Mouse (Mus musculus) intestine, embryonic 15.5 days (tissue): Measurements from ENCODE around the gene Gmds. TPM values are rescaled to one million over a fixed set of nuclear protein-coding genes. Genes with fewer than 3 reads are reported as not detected.

Source experiments
- ATAC-seq: fragments of 200-750 bp; cut with Nextera tagmentation; 2 replicates; pipeline ENCODE4 v1.8.0; 2017; ENCODE audit warnings: moderate TSS enrichment, moderate library complexity
- H3K27ac ChIP-seq: fragments of 300-500 bp; sonication (generic); 2 replicates; pipeline ENCODE4 v1.5.1; 2015; ENCODE audit warnings: mild to moderate bottlenecking, inconsistent platforms
- H3K27me3 ChIP-seq: fragments of 300-500 bp; sonication (generic); replicated peaks from 2 replicates; pipeline ENCODE4 v1.6.1; 2015; ENCODE audit warnings: inconsistent platforms
- H3K36me3 ChIP-seq: fragments of 300-500 bp; sonication (generic); 2 replicates; pipeline ENCODE4 v1.6.1; 2015; ENCODE audit warnings: inconsistent platforms
- H3K4me1 ChIP-seq: fragments of 300-500 bp; sonication (generic); replicated peaks from 2 replicates; pipeline ENCODE4 v1.6.1; 2015; ENCODE audit warnings: inconsistent platforms
- H3K4me2 ChIP-seq: fragments of 300-500 bp; sonication (generic); replicated peaks from 2 replicates; pipeline ENCODE4 v1.6.1; 2015; ENCODE audit warnings: mild to moderate bottlenecking, inconsistent platforms
- H3K4me3 ChIP-seq: fragments of 300-500 bp; sonication (generic); replicated peaks from 2 replicates; pipeline ENCODE4 v1.5.1; 2015; ENCODE audit warnings: inconsistent platforms
- H3K9ac ChIP-seq: fragments of 300-500 bp; sonication (generic); 2 replicates; pipeline ENCODE4 v1.6.1; 2015; ENCODE audit warnings: inconsistent platforms
- H3K9me3 ChIP-seq: fragments of 300-500 bp; sonication (generic); 2 replicates; pipeline ENCODE4 v1.6.1; 2016; ENCODE audit warnings: inconsistent platforms
- WGBS: fragments of 180-500 bp; shearing (Covaris S2); methylation state at CpG from one replicate; pipeline ENCODE4 v1.1.7; 2015; 5-methylcytosine and 5-hydroxymethylcytosine counted together
- polyA plus RNA-seq: library from polyadenylated mRNA; unstranded; fragments of >200 nt; fragmentation: Nextera tagmentation; extraction: Ambion mirVana; gene quantifications from 2 replicates; pipeline ENCODE4 v1.2.1, GENCODE M21; 2015

Gene Gmds
- polyA plus RNA-seq, 1 experiment from 2014 or later, result 170 TPM

DNA sequence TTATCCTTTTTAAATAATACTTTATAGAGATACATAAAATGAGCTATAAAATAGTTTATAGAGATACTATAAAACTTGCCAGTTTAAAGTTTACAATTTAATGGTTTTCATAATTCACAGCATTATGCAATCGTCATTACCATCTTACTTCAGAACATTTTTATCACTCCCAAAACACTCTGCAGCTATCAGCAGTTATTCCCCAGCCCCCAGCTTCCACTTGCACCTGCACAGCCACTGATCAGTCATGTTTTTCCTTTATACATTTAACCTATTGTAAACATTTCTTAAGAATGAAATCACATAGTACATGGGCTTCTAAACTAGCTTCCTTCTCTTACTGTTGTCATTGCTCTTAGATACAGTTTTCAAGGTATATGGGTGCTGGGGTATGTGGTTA lies 208.6 kb downstream of the Gmds start:
- H3K9ac ChIP-seq, result no peak overlapping the region
- no peaks in the 10 kb centered on the region for H3K36me3 ChIP-seq
- WGBS, result 66% methylated on average over 1 of the region's 1 CpGs
- no peaks in the 10 kb centered on the region for H3K9me3 ChIP-seq
- H3K4me2 ChIP-seq, result no peak overlapping the region
- H3K27me3 ChIP-seq, result no peaks in the 10 kb centered on the region
- H3K27ac ChIP-seq, result no peak overlapping the region
- H3K4me3 ChIP-seq, result no peak overlapping the region
- H3K4me1 ChIP-seq, result no peaks in the 10 kb centered on the region
- no peak for ATAC-seq

DNA sequence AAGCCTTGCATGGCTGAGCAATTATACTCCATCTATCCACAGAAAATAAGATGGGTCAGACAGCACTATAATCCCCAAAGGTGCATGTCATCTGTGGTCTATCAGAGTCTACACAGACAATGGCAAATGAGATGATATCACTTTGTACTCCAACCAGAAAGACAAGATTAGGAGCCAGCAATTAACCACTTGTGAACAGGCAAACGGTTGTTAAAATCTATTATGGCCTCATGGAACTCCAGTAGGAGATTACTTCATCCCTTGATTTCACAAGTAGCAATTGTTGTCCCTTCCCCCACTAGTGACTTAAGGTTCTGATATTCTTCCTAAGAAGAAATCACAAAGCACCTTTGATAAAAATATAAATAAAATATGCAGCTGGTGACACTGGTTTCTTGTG lies 220.2 kb downstream of the Gmds start:
- no peaks in the 10 kb centered on the region for H3K4me1 ChIP-seq
- no peak for ATAC-seq
- H3K4me2 ChIP-seq, result no peak overlapping the region
- H3K27me3 ChIP-seq, result no peaks in the 10 kb centered on the region
- H3K4me3 ChIP-seq, result no peak overlapping the region
- H3K9me3 ChIP-seq, result no peaks in the 10 kb centered on the region
- 43% methylated on average over 1 of the region's 1 CpGs for WGBS
- no peaks in the 10 kb centered on the region for H3K36me3 ChIP-seq
- no peak overlapping the region for H3K27ac ChIP-seq
- no peak overlapping the region for H3K9ac ChIP-seq

DNA sequence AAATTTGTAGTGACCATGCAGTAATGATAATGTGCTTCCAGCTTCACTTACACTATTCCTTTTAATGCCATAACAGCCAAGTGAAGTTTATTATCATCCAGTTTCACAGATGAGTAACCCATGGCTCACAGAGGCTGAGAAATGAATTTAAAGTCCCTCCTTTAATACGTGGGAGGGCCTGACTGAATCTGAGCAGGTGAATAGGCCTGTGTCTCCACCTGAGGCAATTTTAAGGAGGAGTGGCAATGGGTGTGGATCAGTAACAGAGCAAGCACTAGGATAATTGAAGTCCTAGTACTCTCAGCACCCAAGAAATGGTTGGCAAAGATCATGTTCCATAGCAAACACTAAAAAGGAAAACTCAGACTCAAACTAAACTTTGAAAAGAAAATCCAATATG lies 223.1 kb downstream of the Gmds start:
- Histone ChIP-seq H3K36me3 (no peaks in the 10 kb centered on the region), H3K27me3 (no peaks in the 10 kb centered on the region), H3K9me3 (no peaks in the 10 kb centered on the region), H3K4me2 (no peak overlapping the region), H3K4me3 (no peak overlapping the region), H3K9ac (no peak overlapping the region), H3K4me1 (no peaks in the 10 kb centered on the region), H3K27ac (no peak overlapping the region)
- ATAC-seq, result no peak
- WGBS, result 69% methylated on average over 1 of the region's 1 CpGs

DNA sequence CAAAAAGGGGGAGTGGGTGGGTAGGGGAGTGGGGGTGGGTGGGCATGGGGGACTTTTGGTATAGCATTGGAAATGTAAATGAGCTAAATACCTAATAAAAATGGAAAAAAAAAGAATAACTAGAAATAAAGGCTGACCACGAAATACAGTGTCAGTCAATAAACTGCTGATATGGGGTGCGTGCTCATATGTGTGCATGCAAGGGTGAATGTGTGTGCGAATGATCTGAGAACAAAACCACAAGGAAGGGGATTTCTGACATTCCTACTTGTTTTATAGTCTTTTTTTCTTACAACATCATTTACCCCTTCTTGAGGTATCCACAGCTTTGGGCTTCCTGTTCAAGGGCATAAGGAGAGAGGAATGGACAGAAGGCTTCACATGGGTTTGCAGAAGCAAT lies 224.7 kb downstream of the Gmds start:
- no peaks in the 10 kb centered on the region for H3K36me3 ChIP-seq
- ATAC-seq, result no peak
- no peaks in the 10 kb centered on the region for H3K9me3 ChIP-seq
- WGBS, result 96% methylated on average over 3 of the region's 3 CpGs
- no peaks in the 10 kb centered on the region for H3K27me3 ChIP-seq
- H3K4me3 ChIP-seq, result no peak overlapping the region
- H3K27ac ChIP-seq, result no peak overlapping the region
- H3K4me2 ChIP-seq, result no peak overlapping the region
- no peak overlapping the region for H3K9ac ChIP-seq
- H3K4me1 ChIP-seq, result no peaks in the 10 kb centered on the region

DNA sequence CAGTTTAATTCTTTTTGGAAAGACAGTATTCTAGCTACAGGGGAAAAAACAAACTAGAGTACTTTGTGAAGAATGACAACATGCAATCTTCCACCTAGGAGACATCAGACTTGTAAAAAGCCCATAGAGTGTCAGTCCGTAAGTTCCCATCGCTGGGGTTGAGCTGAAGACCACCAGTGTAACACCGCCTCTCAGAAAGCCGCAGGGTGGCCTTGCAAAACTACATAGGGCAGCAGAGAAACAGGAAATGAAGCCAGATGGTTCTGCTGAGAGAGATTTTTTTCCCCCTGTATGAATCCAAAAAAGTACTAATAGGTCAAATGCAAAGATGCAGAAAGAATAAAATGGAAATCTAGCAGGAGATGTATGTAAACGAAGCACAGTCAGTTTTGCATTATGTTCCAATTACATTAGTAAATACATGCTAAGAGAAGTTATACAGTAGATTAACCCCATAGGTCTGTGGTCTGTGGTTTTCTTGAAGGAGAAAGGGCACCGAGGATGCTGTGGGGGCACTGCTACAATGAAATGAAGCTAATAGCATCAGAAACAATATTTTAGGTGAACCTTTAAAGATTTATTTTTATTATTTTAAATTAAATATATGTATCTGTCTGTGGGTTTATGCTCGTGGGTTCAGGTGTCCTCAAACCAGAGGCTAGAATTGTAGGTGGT lies 250.1 kb downstream of the Gmds start:
- no peaks in the 10 kb centered on the region for H3K27me3 ChIP-seq
- H3K9ac ChIP-seq, result no peak overlapping the region
- H3K4me2 ChIP-seq, result no peak overlapping the region
- no peak overlapping the region for H3K4me3 ChIP-seq
- no peaks in the 10 kb centered on the region for H3K9me3 ChIP-seq
- no peaks in the 10 kb centered on the region for H3K4me1 ChIP-seq
- H3K36me3 ChIP-seq, result no peaks in the 10 kb centered on the region
- H3K27ac ChIP-seq, result no peak overlapping the region
- no peak for ATAC-seq
- 73% methylated on average over 7 of the region's 7 CpGs for WGBS

DNA sequence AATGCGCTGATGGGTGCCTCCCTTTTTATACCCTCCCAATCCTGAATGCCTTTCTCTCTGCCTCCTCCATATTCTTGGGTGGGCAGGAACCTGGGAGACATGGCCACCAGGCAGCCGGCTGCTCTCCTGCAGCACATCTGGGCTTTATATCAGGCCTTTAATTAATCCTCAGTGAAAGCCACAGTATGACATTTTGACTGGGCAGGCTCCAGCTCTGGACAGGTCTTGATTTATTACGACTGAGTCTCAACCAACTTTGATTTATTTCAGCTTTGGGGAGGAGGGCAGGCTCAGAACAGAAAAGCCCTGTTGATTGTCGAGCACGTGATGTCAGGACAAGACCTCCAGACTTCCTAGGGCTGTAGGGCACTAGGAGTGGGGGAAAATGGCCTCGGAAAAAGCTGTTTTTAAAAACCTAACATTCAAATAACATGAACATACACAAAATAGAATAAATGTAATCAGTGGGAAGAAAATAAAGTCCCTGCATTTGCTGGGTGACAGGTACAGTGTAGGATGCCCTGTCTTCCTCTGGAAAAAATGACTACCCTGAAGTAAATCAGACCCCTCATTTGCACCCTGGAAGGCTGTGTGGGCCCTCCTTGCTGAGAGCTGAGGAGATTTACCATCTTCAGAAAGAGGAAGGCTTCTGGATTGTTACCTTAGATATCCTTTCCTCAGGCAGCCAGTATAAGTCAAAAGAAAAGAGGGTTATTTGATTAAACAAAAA lies 257.9 kb downstream of the Gmds start:
- ATAC-seq, result no peak
- Histone ChIP-seq H3K27ac (no peak overlapping the region), H3K9ac (no peak overlapping the region), H3K4me2 (no peak overlapping the region), H3K4me1 (no peaks in the 10 kb centered on the region), H3K9me3 (no peaks in the 10 kb centered on the region), H3K36me3 (no peaks in the 10 kb centered on the region), H3K4me3 (no peak overlapping the region), H3K27me3 (no peaks in the 10 kb centered on the region)
- 40% methylated on average over 6 of the region's 6 CpGs for WGBS

DNA sequence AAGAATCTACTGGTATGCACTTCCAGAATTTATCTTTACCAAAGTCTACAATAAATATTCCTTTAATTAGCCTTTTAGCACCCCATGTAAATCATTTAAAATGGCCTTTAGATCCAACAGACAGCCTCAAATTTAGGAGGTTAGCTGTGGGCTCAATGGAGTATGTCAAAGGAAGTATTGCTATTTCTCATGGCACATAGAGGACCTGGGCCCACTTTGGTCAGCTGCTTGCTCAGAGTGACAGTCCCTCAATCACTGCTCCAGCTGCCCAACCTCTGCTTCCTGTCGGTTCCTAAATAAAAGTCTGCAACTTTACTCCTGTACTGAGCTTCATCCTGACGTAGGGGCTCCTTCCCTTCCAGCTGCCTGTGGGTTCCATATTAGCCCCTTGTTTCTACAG lies 264.9 kb downstream of the Gmds start:
- Histone ChIP-seq H3K27ac (no peak overlapping the region), H3K9me3 (no peaks in the 10 kb centered on the region), H3K9ac (no peak overlapping the region), H3K27me3 (no peaks in the 10 kb centered on the region), H3K4me3 (no peak overlapping the region), H3K36me3 (no peaks in the 10 kb centered on the region), H3K4me2 (no peak overlapping the region), H3K4me1 (no peaks in the 10 kb centered on the region)
- WGBS, result 46% methylated on average over 2 of the region's 2 CpGs
- ATAC-seq, result no peak

DNA sequence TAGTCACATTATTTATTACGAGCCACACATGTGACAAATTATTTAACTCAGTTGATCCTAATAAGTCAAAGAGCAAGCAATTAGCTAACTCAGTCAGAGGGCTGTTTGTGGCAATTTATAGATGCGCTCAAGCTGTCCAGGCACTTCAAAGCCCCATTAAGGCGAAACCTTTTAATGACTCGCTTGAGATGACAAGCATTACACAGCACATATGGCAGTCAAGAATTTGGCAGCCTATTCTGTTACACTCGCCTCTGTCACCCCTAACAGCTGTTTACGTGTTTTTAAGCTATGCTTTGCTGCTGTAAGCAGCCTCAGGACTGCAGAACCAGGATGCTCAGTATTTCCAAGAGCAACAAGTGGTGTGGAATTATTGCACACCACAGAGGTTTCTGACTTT lies 283.2 kb downstream of the Gmds start:
- no peak overlapping the region for H3K9ac ChIP-seq
- H3K4me1 ChIP-seq, result 0 out of 2 replicates have a peak, but pooled peaks cover 2% of the 10 kb centered on the region
- no peaks in the 10 kb centered on the region for H3K9me3 ChIP-seq
- no peaks in the 10 kb centered on the region for H3K27me3 ChIP-seq
- no peak overlapping the region for H3K4me3 ChIP-seq
- no peak for ATAC-seq
- H3K36me3 ChIP-seq, result no peaks in the 10 kb centered on the region
- 49% methylated on average over 6 of the region's 6 CpGs for WGBS
- no peak overlapping the region for H3K27ac ChIP-seq
- no peak overlapping the region for H3K4me2 ChIP-seq

DNA sequence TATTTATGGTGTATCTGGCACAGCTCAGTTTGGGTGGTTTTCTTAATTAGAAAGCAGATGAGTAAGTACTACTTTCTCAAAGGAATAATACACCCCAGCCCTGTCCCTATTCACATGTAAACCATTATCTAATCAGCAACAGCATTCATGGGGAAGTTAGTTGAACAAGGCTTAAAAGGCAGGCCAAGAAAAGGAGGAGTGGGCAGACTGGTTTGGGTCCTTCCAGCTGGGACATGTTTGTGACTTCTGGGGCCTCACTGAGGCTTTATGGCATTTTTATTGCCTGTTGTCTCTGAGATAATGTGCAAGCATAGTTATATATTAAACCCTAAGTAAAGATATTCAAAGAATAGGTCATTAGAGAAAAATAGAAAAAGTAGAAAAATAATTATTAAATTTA lies 285.0 kb downstream of the Gmds start:
- H3K27ac ChIP-seq, result no peak overlapping the region
- H3K9me3 ChIP-seq, result no peaks in the 10 kb centered on the region
- no peak overlapping the region for H3K9ac ChIP-seq
- H3K27me3 ChIP-seq, result no peaks in the 10 kb centered on the region
- H3K4me2 ChIP-seq, result no peak overlapping the region
- H3K36me3 ChIP-seq, result no peaks in the 10 kb centered on the region
- 0 out of 2 replicates have a peak, but pooled peaks cover 2% of the 10 kb centered on the region for H3K4me1 ChIP-seq
- no peak overlapping the region for H3K4me3 ChIP-seq
- peak; percentile 87 for ATAC-seq

DNA sequence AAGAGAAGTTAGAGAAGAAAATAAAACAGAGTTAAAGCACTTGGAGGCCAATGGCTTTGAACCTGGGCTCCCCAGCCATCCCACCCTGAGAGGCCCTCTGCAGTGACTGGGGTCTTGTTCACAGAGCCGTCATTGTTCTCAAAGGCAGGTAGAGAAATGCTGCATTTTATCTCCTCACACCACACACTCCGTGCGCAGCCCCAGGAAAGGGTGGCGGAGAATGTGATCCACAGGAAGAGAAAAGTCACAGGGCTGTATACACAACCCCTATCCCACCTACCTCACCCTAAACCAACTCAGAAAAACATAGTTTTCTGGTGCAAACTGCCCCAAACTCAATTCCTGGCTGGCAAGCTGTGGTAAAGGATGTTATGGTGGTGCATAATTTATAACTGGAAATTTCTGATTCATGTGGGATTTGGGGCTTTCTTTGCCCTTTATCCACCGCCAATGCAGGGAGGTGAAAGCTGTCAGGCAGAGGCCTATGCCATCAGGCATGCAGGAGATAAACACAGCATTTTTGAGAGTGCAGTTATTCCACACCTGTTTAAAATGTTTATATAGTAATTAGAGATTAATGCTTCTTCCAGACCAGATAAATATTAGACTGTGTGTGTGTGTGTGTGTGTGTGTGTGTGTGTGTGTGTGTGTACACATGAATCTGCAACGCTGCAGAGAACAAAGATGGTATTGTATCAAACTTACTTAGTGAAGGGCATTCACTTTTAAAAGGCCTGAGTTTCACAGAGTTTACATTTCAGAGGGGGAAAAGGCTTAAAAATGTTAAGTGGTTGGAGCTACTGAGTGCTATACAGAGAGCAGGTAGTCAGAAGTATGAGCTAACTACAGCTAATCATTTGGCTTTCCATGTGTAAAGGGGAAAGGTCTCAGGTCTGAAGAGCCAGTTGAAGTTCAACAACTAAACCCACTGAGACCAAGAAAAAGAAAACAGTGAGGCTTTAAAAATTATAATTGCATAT lies 290.3 kb downstream of the Gmds start:
- ATAC-seq, result 0 out of 2 replicates have a peak, but pooled peaks have one; percentile 34
- Histone ChIP-seq H3K9me3 (no peaks in the 10 kb centered on the region), H3K4me3 (no peak overlapping the region), H3K9ac (no peak overlapping the region), H3K36me3 (no peaks in the 10 kb centered on the region), H3K27me3 (no peaks in the 10 kb centered on the region), H3K4me2 (no peak overlapping the region), H3K4me1 (0 out of 2 replicates have a peak, but pooled peaks cover 6% of the 10 kb centered on the region), H3K27ac (no peak overlapping the region)
- 41% methylated on average over 6 of the region's 6 CpGs for WGBS

DNA sequence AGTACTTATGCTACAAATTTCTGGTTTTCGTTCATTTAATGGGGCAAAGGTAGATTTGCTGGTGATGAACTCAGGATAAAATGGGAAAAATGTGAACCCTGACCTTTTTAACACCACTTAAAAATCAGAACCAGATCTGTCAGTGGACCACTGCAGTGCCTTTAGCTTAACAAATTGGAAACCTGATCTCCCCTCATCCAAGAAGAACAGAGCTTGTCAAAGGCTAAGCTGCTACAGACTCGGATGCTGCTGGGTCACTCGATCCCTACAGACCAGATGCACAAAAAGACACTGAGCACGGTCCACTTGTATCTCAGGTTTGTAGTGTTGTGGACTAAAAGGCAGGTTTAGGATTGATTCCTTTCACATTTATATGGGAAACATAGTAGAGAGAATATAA lies 291.6 kb downstream of the Gmds start:
- ATAC-seq, result no peak
- no peak overlapping the region for H3K4me2 ChIP-seq
- 71% methylated on average over 4 of the region's 4 CpGs for WGBS
- 0 out of 2 replicates have a peak, but pooled peaks cover 4% of the 10 kb centered on the region for H3K4me1 ChIP-seq
- no peaks in the 10 kb centered on the region for H3K27me3 ChIP-seq
- no peak overlapping the region for H3K27ac ChIP-seq
- no peak overlapping the region for H3K4me3 ChIP-seq
- H3K36me3 ChIP-seq, result no peaks in the 10 kb centered on the region
- no peaks in the 10 kb centered on the region for H3K9me3 ChIP-seq
- H3K9ac ChIP-seq, result no peak overlapping the region

DNA sequence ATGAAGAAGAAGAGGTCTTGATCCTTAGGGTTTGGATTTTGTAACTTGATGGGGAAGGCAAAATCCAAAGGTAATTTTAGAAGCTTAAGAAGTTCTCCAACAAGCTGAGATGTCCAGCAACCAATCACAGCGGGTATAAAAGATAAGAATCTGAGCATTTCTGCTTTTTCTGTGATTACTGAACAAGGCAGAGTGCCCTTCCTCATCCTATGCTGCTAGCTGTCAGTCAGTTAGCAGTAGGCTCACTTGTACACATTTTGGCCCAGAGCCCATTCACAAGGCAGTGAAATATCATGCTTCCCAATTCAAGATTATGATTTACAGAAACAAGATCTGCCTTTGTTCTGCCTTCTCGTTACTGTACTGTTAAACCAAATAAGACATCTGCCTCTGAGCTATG lies 295.8 kb downstream of the Gmds start:
- WGBS, result 53% methylated on average over 2 of the region's 2 CpGs
- no peaks in the 10 kb centered on the region for H3K36me3 ChIP-seq
- H3K9ac ChIP-seq, result no peak overlapping the region
- no peak overlapping the region for H3K27ac ChIP-seq
- no peak overlapping the region for H3K4me3 ChIP-seq
- no peaks in the 10 kb centered on the region for H3K9me3 ChIP-seq
- no peak for ATAC-seq
- H3K27me3 ChIP-seq, result no peaks in the 10 kb centered on the region
- no peak overlapping the region for H3K4me2 ChIP-seq
- 0 out of 2 replicates have a peak, but pooled peaks cover 2% of the 10 kb centered on the region for H3K4me1 ChIP-seq
